Mouse (Mus musculus) C2C12 (cell line): ENCODE measurements around the gene Gm21987. TPM values are rescaled to one million over a fixed set of nuclear protein-coding genes. Genes with fewer than 3 reads are reported as not detected.

ENCODE experiments used
- H3K27me3 ChIP-seq: one replicate; pipeline ENCODE4 v1.6.1; 2011; ENCODE audit not compliant: control insufficient read depth, insufficient read depth, insufficient read length
- H3K36me3 ChIP-seq: one replicate; pipeline ENCODE4 v1.6.1; 2011; ENCODE audit not compliant: control insufficient read depth, insufficient read depth
- H3K4me3 ChIP-seq: one replicate; pipeline ENCODE4 v1.5.1; 2011; ENCODE audit warnings: mild to moderate bottlenecking, control low read depth; ENCODE audit not compliant: poor library complexity, insufficient read depth, severe bottlenecking
- H3K79me2 ChIP-seq: one replicate; pipeline ENCODE4 v1.6.1; 2011; ENCODE audit not compliant: control insufficient read depth, insufficient read depth
- H3K79me3 ChIP-seq: one replicate; pipeline ENCODE4 v1.6.1; 2011; ENCODE audit warnings: low read depth, control low read depth
- H3ac ChIP-seq: one replicate; pipeline ENCODE3; 2011; ENCODE audit warnings: low read depth; ENCODE audit not compliant: control insufficient read depth, insufficient read length
- CEBPB ChIP-seq: IDR thresholded peaks from one replicate; pipeline ENCODE4 v1.6.1; 2011; ENCODE audit warnings: low read depth, mild to moderate bottlenecking, control low read depth, moderate library complexity
- CTCF ChIP-seq: IDR thresholded peaks from one replicate; pipeline ENCODE4 v1.5.1; 2011; ENCODE audit not compliant: control insufficient read depth, insufficient read depth, insufficient read length
- FOSL1 ChIP-seq: IDR thresholded peaks from one replicate; pipeline ENCODE4 v1.8.0; 2011; ENCODE audit warnings: mild to moderate bottlenecking, low read length; ENCODE audit not compliant: poor library complexity, insufficient read depth, severe bottlenecking
- MAX ChIP-seq: IDR thresholded peaks from one replicate; pipeline ENCODE4 v1.6.1; 2011; ENCODE audit warnings: mild to moderate bottlenecking, control low read depth
- MYOD1 ChIP-seq: IDR thresholded peaks from one replicate; pipeline ENCODE4 v1.6.1; 2011; ENCODE audit warnings: low read depth; ENCODE audit not compliant: control insufficient read depth, insufficient read length
- MYOG ChIP-seq: IDR thresholded peaks from one replicate; pipeline ENCODE4 v1.6.1; 2011; ENCODE audit not compliant: control insufficient read depth, insufficient read length; ENCODE audit errors: extremely low read depth
- USF1 ChIP-seq: IDR thresholded peaks from one replicate; pipeline ENCODE4 v1.6.1; 2011; ENCODE audit warnings: low read depth, mild to moderate bottlenecking, control low read depth, moderate library complexity
- polyA plus RNA-seq: library from polyadenylated mRNA; unstranded; fragments of >200 nt; fragmentation: generic; extraction: Trizol; gene quantifications from one replicate; pipeline ENCODE4 v1.2.1, GENCODE M21; 2012; ENCODE audit warnings: missing spikeins

Gm21987 gene
- polyA plus RNA-seq, 1 experiment: not detected

- Histone ChIP-seq H3K79me3 (no peaks in the 10 kb centered on the region), H3K79me2 (no peaks in the 10 kb centered on the region), H3ac (no peak overlapping the region), H3K36me3 (no peaks in the 10 kb centered on the region), H3K4me3 (no peak overlapping the region), H3K27me3 (no peaks in the 10 kb centered on the region)
- TF ChIP-seq FOSL1 (no peak), MYOD1 (no peak), USF1 (no peak), CTCF (no peak), MYOG (no peak), MAX (no peak)
Observed at GRCm38 (mm10) chr16:38377546-38377945, 30.7 kb downstream of the Gm21987 start.

DNA sequence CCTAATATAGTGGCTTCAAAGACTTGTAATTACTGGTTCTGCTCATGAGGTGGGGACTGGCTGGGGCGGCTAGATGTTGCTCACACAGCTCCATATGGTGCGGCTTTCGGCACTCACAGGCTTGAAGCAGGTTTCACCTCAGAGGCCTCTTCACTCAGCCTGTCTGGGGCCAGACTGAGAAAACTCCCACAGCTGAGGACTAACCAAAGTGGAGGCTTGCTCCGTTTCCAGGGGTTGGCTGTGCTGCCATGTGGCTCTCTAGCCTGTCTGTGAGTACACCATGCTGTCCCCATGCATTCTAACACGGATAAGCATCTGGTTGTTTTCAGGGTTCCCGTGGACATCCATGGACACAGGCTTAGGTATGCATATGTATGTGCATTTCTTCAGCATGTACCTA, 31.8 kb downstream of the Gm21987 start:
- TF ChIP-seq MAX (no peak), USF1 (no peak), MYOG (no peak), MYOD1 (no peak), FOSL1 (no peak), CTCF (no peak), CEBPB (no peak)
- H3K36me3 ChIP-seq: no peaks in the 10 kb centered on the region
- H3ac ChIP-seq: no peak overlapping the region
- H3K79me3 ChIP-seq: no peaks in the 10 kb centered on the region
- H3K27me3 ChIP-seq: no peaks in the 10 kb centered on the region
- no peaks in the 10 kb centered on the region for H3K79me2 ChIP-seq
- H3K4me3 ChIP-seq: no peak overlapping the region

DNA sequence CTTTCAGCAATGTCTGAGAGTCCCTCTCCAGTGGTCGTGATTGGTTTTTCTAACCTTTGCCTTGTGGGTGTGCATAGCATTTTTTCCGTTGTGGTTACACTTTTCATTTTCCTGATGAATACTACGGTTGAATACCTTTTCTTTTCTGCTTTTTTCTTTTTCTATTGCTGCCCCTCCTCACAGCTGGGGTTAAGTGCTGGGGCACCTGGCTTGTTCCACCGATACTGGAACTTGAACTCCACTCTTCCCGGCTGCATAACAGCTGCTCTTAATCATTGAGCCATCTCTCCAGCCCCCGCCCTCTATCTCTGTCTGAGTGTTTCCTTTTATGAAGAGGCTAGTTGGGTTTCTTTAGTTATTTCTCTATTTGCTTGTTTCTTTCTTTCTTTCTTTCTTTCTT, 32.2 kb downstream of the Gm21987 start:
- no peaks in the 10 kb centered on the region for H3K79me2 ChIP-seq
- H3K4me3 ChIP-seq: no peak overlapping the region
- no peaks in the 10 kb centered on the region for H3K27me3 ChIP-seq
- TF ChIP-seq CEBPB (no peak), MYOD1 (peak; percentile 53)
- no peaks in the 10 kb centered on the region for H3K36me3 ChIP-seq
- no peak overlapping the region for H3ac ChIP-seq
- H3K79me3 ChIP-seq: no peaks in the 10 kb centered on the region

- H3K36me3 ChIP-seq: no peaks in the 10 kb centered on the region
- no peaks in the 10 kb centered on the region for H3K79me3 ChIP-seq
- TF ChIP-seq FOSL1 (no peak), CTCF (no peak), USF1 (no peak), MYOG (no peak), MYOD1 (no peak), MAX (no peak), CEBPB (no peak)
- no peak overlapping the region for H3ac ChIP-seq
- no peaks in the 10 kb centered on the region for H3K27me3 ChIP-seq
- no peak overlapping the region for H3K4me3 ChIP-seq
- H3K79me2 ChIP-seq: no peaks in the 10 kb centered on the region
Observed at GRCm38 (mm10) chr16:38379493-38379892, 32.7 kb downstream of the Gm21987 start.

DNA sequence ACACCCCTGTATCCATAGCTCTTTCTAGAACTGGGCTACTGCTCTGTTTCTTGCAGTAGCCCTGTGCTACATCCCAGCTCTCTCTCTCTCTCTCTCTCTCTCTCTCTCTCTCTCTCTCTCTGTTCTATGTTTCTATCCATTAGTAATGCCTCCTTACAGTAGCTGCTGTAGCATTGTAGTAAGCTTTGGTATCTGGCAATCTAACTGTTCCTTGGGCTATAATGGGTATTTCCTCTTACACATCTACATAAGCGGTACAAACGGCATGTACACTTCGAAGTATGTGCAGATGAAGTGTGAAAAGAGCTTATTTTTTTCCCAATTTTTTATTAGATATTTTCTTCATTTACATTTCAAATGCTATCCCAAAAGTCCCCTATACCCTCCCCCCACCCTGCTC, 33.1 kb downstream of the Gm21987 start:
- H3K4me3 ChIP-seq: no peak overlapping the region
- H3K79me2 ChIP-seq: no peaks in the 10 kb centered on the region
- no peaks in the 10 kb centered on the region for H3K36me3 ChIP-seq
- H3K27me3 ChIP-seq: no peaks in the 10 kb centered on the region
- no peak overlapping the region for H3ac ChIP-seq
- no peaks in the 10 kb centered on the region for H3K79me3 ChIP-seq
- no peak for TF ChIP-seq FOSL1
- no peak for TF ChIP-seq USF1
- no peak for TF ChIP-seq MAX
- no peak for TF ChIP-seq MYOG
- no peak for TF ChIP-seq CTCF
- no peak for TF ChIP-seq CEBPB
- no peak for TF ChIP-seq MYOD1

GRCm38 (mm10) chr16:38383683-38384082, 36.8 kb downstream of the Gm21987 start:
- no peak overlapping the region for H3K4me3 ChIP-seq
- H3K79me2 ChIP-seq: no peaks in the 10 kb centered on the region
- H3K36me3 ChIP-seq: no peaks in the 10 kb centered on the region
- TF ChIP-seq MYOG: no peak
- no peak for TF ChIP-seq FOSL1
- no peak for TF ChIP-seq MAX
- TF ChIP-seq USF1: no peak
- TF ChIP-seq MYOD1: no peak
- H3K27me3 ChIP-seq: no peaks in the 10 kb centered on the region
- H3ac ChIP-seq: no peak overlapping the region
- no peaks in the 10 kb centered on the region for H3K79me3 ChIP-seq
